Mouse (Mus musculus) adrenal gland (tissue): ENCODE results near the gene Dtx2.

Experiments
- intact Hi-C: fragments of 180-260 bp; cut with DNase I; formaldehyde crosslinking; loops from one replicate; pipeline ENCODE4 v1.15.1; 2025

The Dtx2 gene

DNA sequence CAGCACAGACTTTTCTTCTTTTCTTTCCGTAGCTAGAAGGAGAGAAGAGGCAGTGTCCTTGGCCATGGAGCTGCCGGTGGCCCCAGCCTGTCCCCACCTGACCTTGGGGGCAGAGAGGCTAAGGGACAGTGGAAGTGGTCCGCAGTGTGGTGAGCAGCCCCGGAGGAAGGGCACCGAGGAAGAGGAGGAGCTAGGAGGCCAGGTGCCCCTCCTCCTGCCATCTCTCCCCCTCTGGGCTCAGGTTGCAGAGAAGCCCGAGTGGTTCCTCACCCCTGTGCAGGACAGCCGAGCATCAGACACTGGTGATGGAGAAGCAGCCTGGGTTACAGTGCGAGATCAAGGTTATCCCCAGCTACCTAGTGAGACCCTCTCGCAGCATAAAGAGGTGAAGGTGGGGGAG, 20.2 kb upstream of the Dtx2 start, which contains the start of gene Ssc4d:
Gene Ssc4d (minus strand): TSS at position 167 of the 400 bp plus-strand sequence.
- intact Hi-C loops, result no loop called here

GRCm38 (mm10) chr5:135975893-135976668, 18.5 kb upstream of the Dtx2 start:
- intact Hi-C loops, result no loop called here

DNA sequence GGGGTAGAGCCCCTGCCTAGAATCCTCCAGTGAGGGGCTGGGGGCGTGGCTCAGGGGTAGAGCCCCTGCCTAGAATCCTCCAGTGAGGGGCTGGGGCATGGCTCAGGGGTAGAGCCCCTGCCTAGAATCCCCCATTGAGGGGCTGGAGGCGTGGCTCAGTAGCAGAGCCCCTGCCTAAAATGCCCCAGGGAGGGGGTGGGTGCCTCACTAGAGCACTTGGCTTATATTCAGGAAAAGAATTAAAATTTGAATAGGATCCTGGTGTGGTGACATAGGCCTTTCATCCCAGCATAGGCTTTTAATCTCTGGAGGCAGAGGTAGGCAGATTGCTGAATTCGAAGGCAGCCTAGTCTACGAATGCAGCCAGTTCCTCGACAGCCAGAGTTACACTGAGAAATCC, 15.2 kb upstream of the Dtx2 start:
- intact Hi-C loops, result no loop called here

- intact Hi-C loops, result no loop called here
Measured at GRCm38 (mm10) chr5:135979904-135980303, 14.7 kb upstream of the Dtx2 start, which contains the start of gene Zp3. Zp3 (plus strand) TSS chr5:135980099.

DNA sequence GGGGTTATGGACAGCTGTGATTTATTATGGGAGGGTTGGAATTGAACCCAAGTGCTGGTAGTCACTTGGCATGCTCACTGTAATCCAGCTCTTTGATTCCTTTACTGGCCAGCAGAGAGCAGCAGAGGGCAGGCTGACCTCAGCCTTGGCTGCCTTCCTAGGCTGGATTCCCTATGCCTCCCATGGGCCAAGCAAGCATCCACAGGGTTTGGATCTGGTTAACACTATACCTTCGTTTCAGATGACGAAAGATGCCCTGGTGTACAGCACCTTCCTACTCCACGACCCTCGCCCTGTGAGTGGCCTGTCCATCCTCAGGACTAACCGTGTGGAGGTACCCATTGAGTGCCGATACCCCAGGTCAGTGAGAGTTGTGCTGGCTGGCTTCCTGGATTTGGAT, 12.2 kb upstream of the Dtx2 start:
- intact Hi-C loops, result no loop called here

GRCm38 (mm10) chr5:135984546-135985044, 10.0 kb upstream of the Dtx2 start:
- intact Hi-C loops, result no loop called here

GRCm38 (mm10) chr5:135987248-135987647, 7.4 kb upstream of the Dtx2 start:
- intact Hi-C loops, result loop anchor here (1.0 kb wide), 1 partner anchor 74 kb away; no protein-coding TSS in a partner anchor

GRCm38 (mm10) chr5:135990601-135991000, 4.0 kb upstream of the Dtx2 start:
- intact Hi-C loops, result no loop called here

DNA sequence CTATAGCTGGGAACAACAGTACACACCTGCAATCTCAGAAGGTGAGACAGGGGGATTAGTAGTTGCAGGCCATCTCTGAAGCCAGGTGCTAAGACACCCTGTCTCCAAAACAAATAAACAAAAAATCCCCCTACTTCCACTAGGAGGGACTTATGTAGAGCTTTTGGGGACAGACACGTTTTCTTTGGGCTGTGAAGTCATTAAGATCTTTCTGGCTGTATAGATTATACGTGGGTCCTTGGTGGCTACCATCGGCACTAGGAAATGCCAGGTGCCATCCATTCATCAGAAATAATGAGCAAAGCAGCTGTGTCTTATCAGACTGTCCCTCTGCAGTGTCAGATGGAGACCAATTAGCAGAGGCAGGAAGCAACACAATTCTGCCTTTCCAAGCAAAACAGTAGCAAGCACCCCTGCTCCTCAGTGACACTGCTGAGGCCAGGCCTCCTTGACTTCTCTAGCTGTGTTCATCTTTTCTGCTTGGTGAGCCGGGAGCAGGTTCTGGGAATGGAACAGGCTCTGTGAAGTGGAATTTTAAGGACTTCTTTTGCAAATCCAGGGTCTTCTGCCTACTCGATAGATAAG, 1.1 kb upstream of the Dtx2 start:
- intact Hi-C loops, result no loop called here

DNA sequence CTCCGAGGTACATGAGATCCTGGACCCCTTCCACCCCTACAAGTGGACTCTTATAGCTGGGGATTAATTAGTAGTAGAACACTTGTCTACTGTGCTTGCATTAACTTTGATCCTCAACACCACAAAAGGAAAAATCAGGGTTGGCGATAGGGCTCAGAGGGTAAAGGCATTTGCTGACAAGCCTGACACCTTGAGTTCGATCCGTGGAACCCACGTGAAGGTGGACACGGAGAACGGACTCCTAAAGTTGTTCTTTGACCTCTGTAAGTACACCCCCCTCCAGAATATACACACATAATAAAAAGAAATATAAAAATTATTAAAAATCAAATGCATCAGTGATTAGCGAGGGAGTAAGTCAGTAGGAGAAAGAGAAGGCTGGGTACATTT, 270 bp upstream of the Dtx2 start:
- intact Hi-C loops, result no loop called here

DNA sequence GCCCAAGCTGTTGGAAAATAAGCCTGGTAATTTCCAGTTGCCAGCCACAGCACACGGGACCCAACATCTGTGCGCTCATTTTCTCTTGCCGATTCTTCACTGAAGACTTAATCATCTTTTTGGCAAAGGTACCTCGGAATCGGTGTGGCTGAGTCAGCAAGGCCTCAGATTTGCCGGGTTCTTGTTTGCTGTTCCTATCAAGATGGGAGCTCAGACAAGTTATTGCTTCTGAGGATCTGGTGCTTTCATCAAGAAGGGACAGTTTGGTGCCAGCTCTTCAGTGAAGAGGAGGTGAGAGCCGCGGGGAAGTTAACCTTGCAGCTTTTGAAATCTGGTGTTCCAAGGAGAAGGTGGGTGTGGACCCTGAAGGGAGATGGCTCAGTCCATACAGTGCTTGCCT, 1.6 kb downstream of the Dtx2 start:
- intact Hi-C loops, result no loop called here

GRCm38 (mm10) chr5:136001222-136001621, 6.6 kb downstream of the Dtx2 start:
- intact Hi-C loops, result no loop called here

- intact Hi-C loops, result no loop called here
Measured at GRCm38 (mm10) chr5:136002325-136002724, 7.7 kb downstream of the Dtx2 start.

GRCm38 (mm10) chr5:136002751-136003151, 8.2 kb downstream of the Dtx2 start:
- intact Hi-C loops, result no loop called here

GRCm38 (mm10) chr5:136004537-136004936, 9.9 kb downstream of the Dtx2 start:
- intact Hi-C loops, result no loop called here

DNA sequence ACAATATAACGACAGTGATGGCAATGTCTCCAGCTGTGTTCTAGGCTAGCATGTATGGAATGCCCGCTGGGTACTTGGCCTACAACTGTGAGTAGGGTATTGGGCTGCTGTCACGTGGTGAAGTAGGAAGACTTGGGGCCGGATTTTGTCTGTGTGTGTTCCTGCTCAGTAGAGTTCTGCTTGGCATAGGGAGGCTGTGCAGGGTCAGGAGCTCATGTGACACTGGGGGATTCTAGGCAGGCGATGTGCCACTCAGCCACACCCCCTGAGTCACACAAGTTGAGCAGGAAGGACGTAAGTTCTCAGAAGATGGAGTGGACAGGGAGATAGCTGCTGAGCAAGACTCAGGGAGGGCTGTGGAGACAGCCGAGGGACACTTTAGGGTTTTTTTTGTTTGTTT, 13.1 kb downstream of the Dtx2 start:
- intact Hi-C loops, result no loop called here

DNA sequence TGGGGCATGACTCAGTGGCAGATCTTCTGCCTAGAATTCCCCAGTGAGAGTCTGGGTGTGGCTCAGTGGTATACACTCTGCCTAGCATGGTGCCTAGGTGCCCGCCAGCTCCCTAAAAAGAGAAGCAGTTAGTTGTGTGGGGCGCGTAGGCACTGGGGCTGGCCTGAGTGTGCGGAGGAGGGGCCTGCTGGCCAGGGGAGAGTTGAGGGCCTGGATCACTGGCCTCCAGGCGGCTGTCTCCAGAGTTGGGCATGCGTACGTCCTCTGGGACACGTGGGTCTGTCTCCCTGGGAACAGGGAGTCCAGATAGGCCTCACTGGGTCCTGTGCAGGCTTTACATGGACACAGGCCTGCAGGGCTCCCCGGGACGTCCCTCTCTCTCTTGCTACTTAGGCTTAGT, 20.3 kb downstream of the Dtx2 start:
- intact Hi-C loops, result no loop called here

DNA sequence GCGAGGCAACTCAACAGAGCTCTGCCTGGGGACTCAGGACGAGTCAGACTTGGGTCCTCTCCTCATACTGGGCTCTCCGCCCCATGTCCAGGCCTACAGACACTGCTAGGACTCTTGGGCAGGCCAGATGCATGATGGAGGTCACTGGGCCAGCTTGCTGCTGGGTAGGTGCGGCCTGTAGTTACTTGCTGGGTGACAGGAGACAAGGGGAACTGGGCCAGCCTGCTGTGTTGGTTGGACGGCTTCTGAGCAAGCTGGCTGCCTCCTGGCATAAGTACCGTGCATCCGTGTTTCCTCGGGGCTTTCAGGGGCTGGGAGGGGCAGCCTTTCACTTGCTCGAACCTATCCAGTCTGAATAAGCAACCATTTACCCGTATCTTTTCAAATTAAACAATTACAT, 21.0 kb downstream of the Dtx2 start:
- intact Hi-C loops, result no loop called here

- intact Hi-C loops, result no loop called here
Measured at GRCm38 (mm10) chr5:136016014-136016876, 21.6 kb downstream of the Dtx2 start.

- intact Hi-C loops, result no loop called here
Measured at GRCm38 (mm10) chr5:136017262-136017661, 22.7 kb downstream of the Dtx2 start.

GRCm38 (mm10) chr5:136018726-136019125, 24.1 kb downstream of the Dtx2 start:
- intact Hi-C loops, result no loop called here

GRCm38 (mm10) chr5:136019907-136020306, 25.3 kb downstream of the Dtx2 start:
- intact Hi-C loops, result no loop called here
